Mouse (Mus musculus): ENCODE data around the gene Slc9a2.
A peak's percentile ranks its signal among the peaks of the same experiment; 100 is the strongest.
"Not testable (repeated sequence)": the region's sequence is repeated elsewhere in the genome, so short reads cannot be mapped to it uniquely, and the experiment has no call there.

Slc9a2 gene

GRCm38 (mm10) chr1:40726051-40726450 is 45.7 kb downstream of the Slc9a2 start:
- no peak for DNase-seq

GRCm38 (mm10) chr1:40727404-40727803 is 47.0 kb downstream of the Slc9a2 start:
- no peak for DNase-seq

- no peak for DNase-seq
Observed at GRCm38 (mm10) chr1:40728636-40729035, 48.3 kb downstream of the Slc9a2 start.

- peak; percentile 4 to 14 for DNase-seq
Observed at GRCm38 (mm10) chr1:40737671-40738070, 57.3 kb downstream of the Slc9a2 start.

- not testable (repeated sequence) for DNase-seq
Observed at GRCm38 (mm10) chr1:40738246-40738645, 57.9 kb downstream of the Slc9a2 start.

- DNase-seq = no peak
Observed at GRCm38 (mm10) chr1:40740739-40741138, 60.4 kb downstream of the Slc9a2 start.

- no peak for DNase-seq
Observed at GRCm38 (mm10) chr1:40746089-40746488, 65.7 kb downstream of the Slc9a2 start.

GRCm38 (mm10) chr1:40759751-40760445 is 79.5 kb downstream of the Slc9a2 start:
- no peak for DNase-seq

GRCm38 (mm10) chr1:40764042-40764441 is 83.7 kb downstream of the Slc9a2 start:
- DNase-seq = no peak

- DNase-seq = no peak
Observed at GRCm38 (mm10) chr1:40764701-40765275, 84.4 kb downstream of the Slc9a2 start.

- no peak for DNase-seq
Observed at GRCm38 (mm10) chr1:40765521-40765920, 85.1 kb downstream of the Slc9a2 start.

GRCm38 (mm10) chr1:40767588-40767987 is 87.2 kb downstream of the Slc9a2 start:
- DNase-seq = no peak

- peak; percentile 9 to 19 for DNase-seq
Observed at GRCm38 (mm10) chr1:40768606-40769005, 88.2 kb downstream of the Slc9a2 start.

GRCm38 (mm10) chr1:40769331-40769894 is 89.0 kb downstream of the Slc9a2 start:
- no peak for DNase-seq

GRCm38 (mm10) chr1:40771196-40771970 is 91.0 kb downstream of the Slc9a2 start:
- no peak for DNase-seq

- no peak for DNase-seq
Observed at GRCm38 (mm10) chr1:40773234-40773633, 92.9 kb downstream of the Slc9a2 start.

- DNase-seq = no peak
Observed at GRCm38 (mm10) chr1:40774040-40774439, 93.7 kb downstream of the Slc9a2 start.

- no peak for DNase-seq
Observed at GRCm38 (mm10) chr1:40776102-40776501, 95.7 kb downstream of the Slc9a2 start.

GRCm38 (mm10) chr1:40776763-40777162 is 96.4 kb downstream of the Slc9a2 start:
- no peak for DNase-seq

- no peak for DNase-seq
Observed at GRCm38 (mm10) chr1:40783450-40783849, 103.1 kb downstream of the Slc9a2 start.

- DNase-seq = no peak
Observed at GRCm38 (mm10) chr1:40784306-40784705, 103.9 kb downstream of the Slc9a2 start.

GRCm38 (mm10) chr1:40785876-40786445 is 105.6 kb downstream of the Slc9a2 start:
- DNase-seq = no peak

GRCm38 (mm10) chr1:40788956-40789355 is 108.6 kb downstream of the Slc9a2 start:
- no peak for DNase-seq
